Mouse (Mus musculus): ENCODE measurements around the gene Farsa. TPM values are rescaled to one million over a fixed set of nuclear protein-coding genes. Genes with fewer than 3 reads are reported as not detected.

The Farsa gene
- polyA plus RNA-seq, 1 experiment from 2014 or later, result 85.9 TPM

GRCm38 (mm10) chr8:84839875-84840247 is 16.9 kb upstream of the Farsa start:
- Histone ChIP-seq H3K36me3 (ENCODE audit: control insufficient read depth, insufficient read depth, low read length) (peaks cover 52% of the 10 kb centered on the region), H3K27me3 (ENCODE audit: control insufficient read depth, insufficient read depth, low read length) (no peaks in the 10 kb centered on the region), H3K4me2 (ENCODE audit: low read depth, low read length) (peak overlapping the region; percentile 64), H3K27ac (ENCODE audit: low read length) (peak overlapping the region; percentile 91), H3K9me3 (replicated peaks; ENCODE audit: control insufficient read depth, low read length) (no peaks in the 10 kb centered on the region), H3K4me1 (ENCODE audit: control insufficient read depth, insufficient read depth, low read length) (peaks cover 16% of the 10 kb centered on the region), H3K4me3 (replicated peaks; ENCODE audit: low read length) (peak overlapping the region; percentile 86), H3K9ac (ENCODE audit: low read length) (peak overlapping the region; percentile 90)
- 1% methylated on average over 7 of the region's 7 CpGs for WGBS
- ATAC-seq (ENCODE audit: insufficient read depth, low FRiP score), result no peak

DNA sequence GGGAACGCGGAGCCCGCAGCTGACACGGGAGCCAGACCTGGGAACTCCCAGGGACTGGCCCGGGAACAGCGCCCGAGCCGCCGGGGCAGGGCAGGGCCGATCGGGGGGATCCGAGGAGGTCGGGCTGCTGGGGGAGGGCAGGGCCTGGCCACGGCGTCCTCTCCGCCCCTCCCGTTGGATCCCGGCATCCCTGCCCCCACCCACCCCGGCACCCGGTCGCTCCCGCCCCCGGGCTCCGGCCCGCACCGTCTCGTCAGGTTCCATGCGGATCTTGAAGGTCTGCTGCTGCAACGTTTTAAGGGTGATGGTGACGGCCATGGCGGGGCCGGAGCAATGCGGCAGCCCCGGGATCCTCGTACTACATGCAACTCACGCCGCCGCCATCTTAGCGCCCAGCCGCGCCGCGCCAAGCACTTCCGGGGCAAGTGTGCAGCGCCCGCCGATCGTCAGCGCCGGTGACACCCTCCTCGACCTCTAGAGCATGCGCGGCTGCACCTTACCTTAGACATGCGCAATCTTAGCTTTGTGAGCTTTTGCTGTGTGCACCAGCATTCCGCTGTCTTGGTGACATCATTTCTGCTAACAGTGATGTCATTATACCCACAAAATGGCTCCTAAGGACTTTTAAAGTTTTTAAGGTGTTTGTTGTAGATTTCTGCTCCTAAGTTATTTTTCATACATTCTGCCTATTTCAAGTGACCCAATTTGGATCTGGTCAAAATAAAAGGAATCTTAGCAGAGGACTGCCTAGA is 16.4 kb upstream of the Farsa start, which contains the start of gene Rad23a:
TSS of gene Rad23a (minus strand) at position 418 of the 752 bp plus-strand sequence.
- Histone ChIP-seq H3K36me3 (ENCODE audit: control insufficient read depth, insufficient read depth, low read length) (peaks cover 57% of the 10 kb centered on the region), H3K9ac (ENCODE audit: low read length) (peak within 1 kb of the TSS; percentile 90), H3K4me3 (replicated peaks; ENCODE audit: low read length) (peak within 1 kb of the TSS; percentile 86), H3K9me3 (replicated peaks; ENCODE audit: control insufficient read depth, low read length) (no peaks in the 10 kb centered on the region), H3K27me3 (ENCODE audit: control insufficient read depth, insufficient read depth, low read length) (no peaks in the 10 kb centered on the region), H3K4me2 (ENCODE audit: low read depth, low read length) (peak within 1 kb of the TSS; percentile 64), H3K4me1 (ENCODE audit: control insufficient read depth, insufficient read depth, low read length) (peaks cover 19% of the 10 kb centered on the region), H3K27ac (ENCODE audit: low read length) (peak within 1 kb of the TSS; percentile 91)
- ATAC-seq (ENCODE audit: insufficient read depth, low FRiP score), result peak; percentile 94
- under 1% methylated on average over 55 of the region's 55 CpGs for WGBS

DNA sequence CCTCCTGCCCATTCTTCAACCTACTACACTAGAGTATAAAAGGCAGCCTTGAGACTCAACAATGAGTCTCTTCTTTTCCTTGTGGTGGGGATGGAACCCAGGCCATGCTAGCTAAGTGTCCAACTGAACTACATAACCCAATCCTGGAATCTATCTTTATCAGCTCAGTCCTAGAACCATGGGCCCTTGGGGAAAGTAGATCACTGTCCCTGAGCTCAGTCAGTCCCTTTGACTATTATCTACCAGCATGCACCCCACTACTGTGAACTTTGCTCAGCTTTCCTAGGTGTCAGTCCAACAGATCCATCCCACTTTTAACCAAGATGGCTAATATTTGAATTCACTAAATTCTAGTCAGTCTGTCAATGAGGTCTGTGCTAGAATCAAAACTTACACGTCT is 15.3 kb upstream of the Farsa start:
- Histone ChIP-seq H3K4me3 (replicated peaks; ENCODE audit: low read length) (no peak overlapping the region), H3K9me3 (replicated peaks; ENCODE audit: control insufficient read depth, low read length) (no peaks in the 10 kb centered on the region), H3K27me3 (ENCODE audit: control insufficient read depth, insufficient read depth, low read length) (no peaks in the 10 kb centered on the region), H3K4me1 (ENCODE audit: control insufficient read depth, insufficient read depth, low read length) (peaks cover 19% of the 10 kb centered on the region), H3K36me3 (ENCODE audit: control insufficient read depth, insufficient read depth, low read length) (peaks cover 53% of the 10 kb centered on the region), H3K9ac (ENCODE audit: low read length) (no peak overlapping the region), H3K4me2 (ENCODE audit: low read depth, low read length) (no peak overlapping the region), H3K27ac (ENCODE audit: low read length) (no peak overlapping the region)
- 66% methylated on average over 1 of the region's 1 CpGs for WGBS
- ATAC-seq (ENCODE audit: insufficient read depth, low FRiP score), result no peak

DNA sequence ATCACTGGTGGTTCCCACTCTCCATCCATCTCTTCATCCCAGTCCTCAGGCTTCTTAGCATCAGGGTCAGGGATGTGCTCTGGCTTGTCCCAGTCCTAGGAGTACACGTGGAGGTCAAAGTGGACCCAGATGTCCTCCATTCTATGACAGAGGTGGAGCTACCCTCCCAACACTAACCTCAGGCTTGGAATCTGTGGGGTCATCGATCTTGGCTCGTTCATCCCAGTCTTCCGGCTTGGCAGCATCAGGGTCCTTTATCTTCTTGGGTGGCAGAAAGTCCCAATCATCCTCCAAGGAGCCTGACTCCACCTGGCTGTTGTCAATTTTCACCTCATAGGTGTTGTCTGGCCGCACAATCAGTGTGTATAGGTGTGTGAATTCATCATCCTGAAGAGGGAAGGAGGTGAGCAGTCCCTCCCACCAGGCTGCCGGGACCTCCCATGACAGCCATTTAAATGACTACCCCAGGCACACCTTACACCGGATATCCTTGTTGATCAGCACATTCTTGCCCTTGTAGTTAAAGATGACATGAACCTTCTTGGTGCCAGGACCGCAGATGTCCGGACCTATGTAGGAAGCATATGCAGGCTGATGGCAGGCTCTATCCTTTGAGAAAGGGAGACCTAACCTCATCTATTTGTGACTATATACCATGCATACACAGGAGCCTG is 12.3 kb upstream of the Farsa start:
- peak overlapping the region; percentile 55 for H3K9ac ChIP-seq (ENCODE audit: low read length)
- 74% methylated on average over 9 of the region's 9 CpGs for WGBS
- no peak for ATAC-seq (ENCODE audit: insufficient read depth, low FRiP score)

GRCm38 (mm10) chr8:84845355-84846093 is 11.3 kb upstream of the Farsa start:
- 11% methylated on average over 12 of the region's 12 CpGs for WGBS

More for the DNA sequence above, 12.3 kb upstream of the Farsa start:
- Histone ChIP-seq H3K4me2 (ENCODE audit: low read depth, low read length) (peak overlapping the region; percentile 70), H3K9me3 (replicated peaks; ENCODE audit: control insufficient read depth, low read length) (no peaks in the 10 kb centered on the region), H3K27ac (ENCODE audit: low read length) (no peak overlapping the region), H3K4me3 (replicated peaks; ENCODE audit: low read length) (peak overlapping the region; percentile 94), H3K27me3 (ENCODE audit: control insufficient read depth, insufficient read depth, low read length) (no peaks in the 10 kb centered on the region), H3K4me1 (ENCODE audit: control insufficient read depth, insufficient read depth, low read length) (peaks cover 24% of the 10 kb centered on the region), H3K36me3 (ENCODE audit: control insufficient read depth, insufficient read depth, low read length) (peaks cover 39% of the 10 kb centered on the region)

GRCm38 (mm10) chr8:84846094-84846721 is 10.6 kb upstream of the Farsa start:
- ATAC-seq (ENCODE audit: insufficient read depth, low FRiP score), result peak; percentile 3; the same call in 1 of the 2 replicates
- peaks cover 22% of the 10 kb centered on the region for H3K4me1 ChIP-seq (ENCODE audit: control insufficient read depth, insufficient read depth, low read length)
- WGBS, result under 1% methylated on average over 30 of the region's 30 CpGs
- H3K4me3 ChIP-seq (replicated peaks; ENCODE audit: low read length), result peak overlapping the region; percentile 94
- peak overlapping the region; percentile 70 for H3K4me2 ChIP-seq (ENCODE audit: low read depth, low read length)
- H3K27ac ChIP-seq (ENCODE audit: low read length), result peak overlapping the region; percentile 91
- H3K27me3 ChIP-seq (ENCODE audit: control insufficient read depth, insufficient read depth, low read length), result no peaks in the 10 kb centered on the region
- H3K36me3 ChIP-seq (ENCODE audit: control insufficient read depth, insufficient read depth, low read length), result peaks cover 39% of the 10 kb centered on the region
- no peaks in the 10 kb centered on the region for H3K9me3 ChIP-seq (replicated peaks; ENCODE audit: control insufficient read depth, low read length)
- H3K9ac ChIP-seq (ENCODE audit: low read length), result peak overlapping the region; percentile 90

More at GRCm38 (mm10) chr8:84845355-84846093, 11.3 kb upstream of the Farsa start:
- Histone ChIP-seq H3K36me3 (ENCODE audit: control insufficient read depth, insufficient read depth, low read length) (peaks cover 39% of the 10 kb centered on the region), H3K27ac (ENCODE audit: low read length) (peak overlapping the region; percentile 91), H3K4me3 (replicated peaks; ENCODE audit: low read length) (peak overlapping the region; percentile 94), H3K4me2 (ENCODE audit: low read depth, low read length) (peak overlapping the region; percentile 70), H3K9me3 (replicated peaks; ENCODE audit: control insufficient read depth, low read length) (no peaks in the 10 kb centered on the region), H3K27me3 (ENCODE audit: control insufficient read depth, insufficient read depth, low read length) (no peaks in the 10 kb centered on the region), H3K9ac (ENCODE audit: low read length) (peak overlapping the region; percentile 90), H3K4me1 (ENCODE audit: control insufficient read depth, insufficient read depth, low read length) (peaks cover 22% of the 10 kb centered on the region)
- ATAC-seq (ENCODE audit: insufficient read depth, low FRiP score), result no peak

DNA sequence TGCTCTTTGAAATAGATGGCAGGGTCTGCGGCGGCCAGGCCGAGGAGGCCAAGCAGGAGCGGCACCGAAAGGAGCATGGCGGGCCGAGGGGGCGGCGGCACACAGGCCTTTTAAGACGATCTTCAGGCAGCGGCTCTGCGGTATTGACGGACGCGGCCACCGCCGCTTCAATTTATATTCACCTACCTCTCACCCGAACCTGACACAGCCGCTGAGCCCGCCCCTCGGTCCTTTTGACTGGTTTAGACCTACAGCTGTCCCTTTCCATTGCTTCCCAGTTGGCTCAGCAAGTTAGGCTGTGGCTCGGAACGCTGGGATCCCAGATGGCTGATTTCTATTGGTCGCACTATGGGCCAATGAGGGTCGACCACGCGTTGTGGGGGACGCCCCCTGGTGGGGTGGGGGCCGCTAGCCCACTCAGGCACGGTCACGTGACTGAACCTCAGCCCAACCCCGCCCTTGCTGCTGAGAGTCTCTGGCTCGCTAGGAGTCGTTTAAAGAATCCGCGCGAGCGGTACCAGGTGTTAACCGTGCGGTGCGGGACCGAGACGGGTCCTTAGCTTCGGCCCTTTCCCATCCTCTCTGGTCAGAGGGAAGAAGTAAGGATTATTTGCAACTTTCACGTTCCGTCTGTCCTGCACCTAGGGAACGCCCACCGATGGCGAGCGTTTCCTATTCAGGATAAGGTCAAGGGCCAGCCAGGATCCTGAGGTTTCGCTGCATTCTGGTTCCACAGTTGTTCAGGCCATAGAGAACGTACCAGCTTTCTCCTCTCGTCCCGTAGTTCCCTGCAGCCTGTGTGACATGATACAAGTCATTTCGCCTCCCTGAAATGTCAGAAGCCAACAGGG is 9.8 kb upstream of the Farsa start, which contains the start of gene Calr:
TSS of gene Calr (minus strand) at position 213 of the 851 bp plus-strand sequence.
- H3K4me2 ChIP-seq (ENCODE audit: low read depth, low read length), result peak within 1 kb of the TSS; percentile 80
- peaks cover 22% of the 10 kb centered on the region for H3K4me1 ChIP-seq (ENCODE audit: control insufficient read depth, insufficient read depth, low read length)
- peak within 1 kb of the TSS; percentile 94 for H3K4me3 ChIP-seq (replicated peaks; ENCODE audit: low read length)
- under 1% methylated on average over 55 of the region's 55 CpGs for WGBS
- H3K36me3 ChIP-seq (ENCODE audit: control insufficient read depth, insufficient read depth, low read length), result peaks cover 32% of the 10 kb centered on the region; the same call in 1 of the 2 replicates
- peak; percentile 100 for ATAC-seq (ENCODE audit: insufficient read depth, low FRiP score)
- peak within 1 kb of the TSS; percentile 91 for H3K27ac ChIP-seq (ENCODE audit: low read length)
- H3K27me3 ChIP-seq (ENCODE audit: control insufficient read depth, insufficient read depth, low read length), result no peaks in the 10 kb centered on the region
- no peaks in the 10 kb centered on the region for H3K9me3 ChIP-seq (replicated peaks; ENCODE audit: control insufficient read depth, low read length)
- H3K9ac ChIP-seq (ENCODE audit: low read length), result peak within 1 kb of the TSS; percentile 90
